In genomic region chr5:23850345-23851159, GRCm38 (mm10) we compare ENCODE assay signal across 8 mouse cellular contexts. TPM values are rescaled to one million over a fixed set of nuclear protein-coding genes. Genes with fewer than 3 reads are reported as not detected.
A peak's percentile ranks its signal among the peaks of the same experiment; 100 is the strongest.
DNase-seq lines count a peak whose midpoint lies in the region; ATAC-seq and TF ChIP-seq lines count a peak whose summit lies in the region.

No protein-coding gene starts in this region.

- H3K27ac ChIP-seq in ES-Bruce4 (ENCODE audit: insufficient read depth, low read length), result peak overlapping the region; percentile 22; the same call in 1 of the 2 replicates
- no peak overlapping the region for H3K27ac ChIP-seq in forebrain, embryonic 14.5 days (ENCODE audit: low read depth, low read length)
- peak overlapping the region; percentile 79 for H3K27ac ChIP-seq in liver, postnatal 0 days (ENCODE audit: low read depth)
- H3K27ac ChIP-seq in neural tube, embryonic 13.5 days (replicated peaks), result peak overlapping the region; percentile 80

- H3K4me3 ChIP-seq in ES-Bruce4 (ENCODE audit: low read depth, low read length), result peak overlapping the region; percentile 97
- H3K4me3 ChIP-seq in forebrain, embryonic 14.5 days (ENCODE audit: low read depth, low read length), result peak overlapping the region; percentile 79
- peak overlapping the region; percentile 88 for H3K4me3 ChIP-seq in liver, postnatal 0 days (ENCODE audit: low read depth, low read length)
- H3K4me3 ChIP-seq in neural tube, embryonic 13.5 days, result peak overlapping the region; percentile 87

- no peaks in the 10 kb centered on the region for H3K27me3 ChIP-seq in ES-Bruce4 (ENCODE audit: control insufficient read depth, insufficient read depth, low read length, poor library complexity, severe bottlenecking)
- no peaks in the 10 kb centered on the region for H3K27me3 ChIP-seq in forebrain, embryonic 14.5 days (replicated peaks; ENCODE audit: control insufficient read depth, insufficient read depth, low read length)
- H3K27me3 ChIP-seq in liver, postnatal 0 days (ENCODE audit: insufficient read depth, low read length), result no peaks in the 10 kb centered on the region
- H3K27me3 ChIP-seq in neural tube, embryonic 13.5 days, result no peaks in the 10 kb centered on the region

- intact Hi-C loops in heart, postnatal 14 days (cut with DNase I), result loop anchor here (2.0 to 10.0 kb wide), 4 partner anchors 37 to 314 kb away; partner anchors contain the start of gene Nupl2

- H3K9ac ChIP-seq in ES-Bruce4 (ENCODE audit: low read depth, poor library complexity, severe bottlenecking), result peak overlapping the region; percentile 83
- peak overlapping the region; percentile 86 for H3K9ac ChIP-seq in forebrain, embryonic 14.5 days (ENCODE audit: low read length)
- H3K9ac ChIP-seq in liver, postnatal 0 days (replicated peaks), result peak overlapping the region; percentile 87
- H3K9ac ChIP-seq in neural tube, embryonic 13.5 days, result peak overlapping the region; percentile 85

- peak overlapping the region; percentile 71 for H3K4me2 ChIP-seq in forebrain, embryonic 14.5 days (ENCODE audit: low read length)
- H3K4me2 ChIP-seq in liver, postnatal 0 days (ENCODE audit: low read depth, low read length), result peak overlapping the region; percentile 96
- peak overlapping the region; percentile 63 for H3K4me2 ChIP-seq in neural tube, embryonic 13.5 days

- peak; percentile 55 for TF ChIP-seq CTCF in ES-Bruce4 (IDR thresholded peaks at IDR 0.05; ENCODE audit: low read depth, low read length)
- peak; percentile 90 for TF ChIP-seq CTCF in liver, postnatal 0 days (IDR thresholded peaks at IDR 0.05; ENCODE audit: low read depth)

- DNase-seq in cerebellum, adult 11 months, result peak; percentile 89
- DNase-seq in forebrain, embryonic 14.5 days (ENCODE audit: low spot score), result peak; percentile 82
- peak; percentile 95 to 97 for DNase-seq in heart, postnatal 14 days
- DNase-seq in layer of hippocampus, adult 11-12 months (ENCODE audit: low spot score), result peak; percentile 92
- peak; percentile 93 for DNase-seq in liver, postnatal 0 days
- DNase-seq in telencephalon, adult 2 months (ENCODE audit: low read depth, low spot score), result peak; percentile 44

- H3K9me3 ChIP-seq in ES-Bruce4 (replicated peaks; ENCODE audit: control insufficient read depth, insufficient read depth, low read length, poor library complexity, severe bottlenecking), result peaks cover 46% of the 10 kb centered on the region
- no peaks in the 10 kb centered on the region for H3K9me3 ChIP-seq in forebrain, embryonic 14.5 days (replicated peaks; ENCODE audit: control insufficient read depth, low read length)
- no peaks in the 10 kb centered on the region for H3K9me3 ChIP-seq in liver, postnatal 0 days (ENCODE audit: low read length)
- no peaks in the 10 kb centered on the region for H3K9me3 ChIP-seq in neural tube, embryonic 13.5 days

- no peaks in the 10 kb centered on the region for H3K4me1 ChIP-seq in ES-Bruce4 (ENCODE audit: control insufficient read depth, insufficient read depth, low read length)
- peaks cover 3% of the 10 kb centered on the region; the same call in 1 of the 2 replicates for H3K4me1 ChIP-seq in forebrain, embryonic 14.5 days (ENCODE audit: control insufficient read depth, insufficient read depth, low read length)
- H3K4me1 ChIP-seq in liver, postnatal 0 days (ENCODE audit: insufficient read depth), result peaks cover 14% of the 10 kb centered on the region
- peaks cover 10% of the 10 kb centered on the region for H3K4me1 ChIP-seq in neural tube, embryonic 13.5 days (replicated peaks)

- under 1% methylated on average over 59 of the region's 61 CpGs for WGBS in forebrain, embryonic 14.5 days
- under 1% methylated on average over 59 of the region's 61 CpGs for WGBS in liver, postnatal 0 days (ENCODE audit: insufficient replicate concordance)
- WGBS in neural tube, embryonic 13.5 days, result under 1% methylated on average over 60 of the region's 61 CpGs

- ATAC-seq in forebrain, embryonic 14.5 days, result peak; percentile 96
- ATAC-seq in liver, postnatal 0 days, result peak; percentile 96
- ATAC-seq in neural tube, embryonic 13.5 days (ENCODE audit: low read depth), result peak; percentile 97

- no peak for TF ChIP-seq POLR2A in ES-Bruce4 (IDR thresholded peaks at IDR 0.05; ENCODE audit: insufficient read depth, low read length)

- peaks cover 43% of the 10 kb centered on the region for H3K36me3 ChIP-seq in ES-Bruce4 (ENCODE audit: control insufficient read depth, insufficient read depth, low read length, poor library complexity, severe bottlenecking)
- peaks cover 31% of the 10 kb centered on the region for H3K36me3 ChIP-seq in forebrain, embryonic 14.5 days (ENCODE audit: control insufficient read depth, insufficient read depth, low read length)
- H3K36me3 ChIP-seq in liver, postnatal 0 days (replicated peaks; ENCODE audit: insufficient read depth, low read length), result peaks cover 16% of the 10 kb centered on the region
- H3K36me3 ChIP-seq in neural tube, embryonic 13.5 days, result peaks cover 32% of the 10 kb centered on the region

- 0 out of 2 replicates have a peak, but pooled peaks have one; percentile 4 for TF ChIP-seq EP300 in ES-Bruce4 (IDR thresholded peaks at IDR 0.05; ENCODE audit: insufficient read depth, low read depth, low read length)
- TF ChIP-seq EP300 in liver, postnatal 0 days (IDR thresholded peaks at IDR 0.05; ENCODE audit: low read depth), result no peak; the same call in 1 of the 2 replicates

RNA-seq across cellular contexts. Expression of gene Tomm7, which starts 6.6 kb away (rescaled TPM):
- polyA plus RNA-seq in ES-Bruce4 (2011; ENCODE audit: insufficient read depth, insufficient read length, low read depth, missing spikeins), result 101 and 113 TPM in 2 replicates
- polyA plus RNA-seq in forebrain, embryonic 14.5 days (2014; fragmentation: Nextera tagmentation; extraction: Ambion mirVana), result 95.2 and 120 TPM in 2 replicates
- total RNA-seq in heart, postnatal 14 days (2021), result 100 to 1,000 TPM in 1 of 2 experiments, 10 to 100 TPM in 1; 96.8 to 105 TPM
- polyA plus RNA-seq in liver, postnatal 0 days (2015; fragmentation: Nextera tagmentation; extraction: Ambion mirVana), result 63.2 and 64.7 TPM in 2 replicates
- 82.3 and 98.8 TPM in 2 replicates for polyA plus RNA-seq in neural tube, embryonic 13.5 days (2015; fragmentation: Nextera tagmentation; extraction: Ambion mirVana)

Comparison
In these comparisons a context has a peak if more than half of its experiments do, and no peak if none do; other contexts are left out.
1. DNase-seq: peak in every context shown above with its lines; median percentile 96 in heart, postnatal 14 days; 93 in liver, postnatal 0 days; 92 in layer of hippocampus, adult 11-12 months; 89 in cerebellum, adult 11 months; 82 in forebrain, embryonic 14.5 days; 44 in telencephalon, adult 2 months.